Mouse (Mus musculus) ES-E14 (cell line): ENCODE results near the gene Zzz3.

Source experiments
- HCFC1 ChIP-seq: IDR thresholded peaks from 2 replicates; pipeline ENCODE4 v1.6.1; 2012; ENCODE audit warnings: low read length, inconsistent platforms, borderline replicate concordance; ENCODE audit not compliant: insufficient read depth
- MAFK ChIP-seq: IDR thresholded peaks from 2 replicates; pipeline ENCODE4 v1.6.1; 2014; ENCODE audit warnings: mild to moderate bottlenecking, low read depth, low read length, inconsistent platforms; ENCODE audit not compliant: insufficient read depth
- ZC3H11A ChIP-seq: IDR thresholded peaks from 2 replicates; pipeline ENCODE4 v1.6.1; 2012; ENCODE audit warnings: low read depth, mild to moderate bottlenecking, inconsistent platforms, low read length, borderline replicate concordance

DNA sequence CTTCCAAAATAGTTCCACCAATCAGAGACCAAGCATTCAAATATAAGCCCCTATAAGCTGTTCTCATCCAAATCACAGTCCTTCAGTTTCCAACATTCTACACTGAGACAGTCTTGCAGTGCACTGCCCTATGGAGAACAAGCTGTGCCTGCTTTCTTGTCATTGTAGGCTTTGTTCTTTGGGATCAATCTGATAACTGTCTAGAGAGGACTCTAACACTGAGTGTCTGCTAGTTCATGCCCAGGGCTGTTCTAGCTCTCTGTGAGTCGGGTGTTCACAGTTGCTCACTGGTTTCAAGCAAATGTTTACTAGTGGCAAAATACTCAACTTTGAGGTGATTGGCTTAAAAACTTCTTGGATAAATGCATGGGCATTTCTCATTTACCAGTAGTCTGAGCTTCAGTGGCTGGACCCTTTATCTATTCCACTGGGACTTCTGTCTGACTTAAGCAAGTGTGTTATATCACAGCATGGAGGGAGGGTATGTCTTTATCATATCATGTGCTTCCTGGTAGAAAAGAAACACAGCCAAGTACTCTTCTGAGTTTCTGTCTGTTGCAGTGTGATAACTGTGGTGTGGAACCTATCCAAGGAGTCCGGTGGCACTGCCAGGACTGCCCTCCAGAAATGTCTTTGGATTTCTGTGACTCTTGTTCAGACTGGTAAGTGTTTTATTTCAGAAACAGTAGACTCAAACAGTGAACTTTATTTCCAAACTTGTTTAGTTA, 62.2 kb downstream of the Zzz3 start:
- TF ChIP-seq HCFC1 = no peak
- TF ChIP-seq ZC3H11A = no peak
- TF ChIP-seq MAFK = no peak
